Mouse (Mus musculus): ENCODE data around the gene Acnat1.
"Not testable (repeated sequence)": the region's sequence is repeated elsewhere in the genome, so short reads cannot be mapped to it uniquely, and the experiment has no call there.

The Acnat1 gene

GRCm38 (mm10) chr4:49473435-49474100 lies at the start of gene Acnat1:
TSS of gene Acnat1 (minus strand) at chr4:49473912.
- no peak for DNase-seq (ENCODE audit: low spot score)

DNA sequence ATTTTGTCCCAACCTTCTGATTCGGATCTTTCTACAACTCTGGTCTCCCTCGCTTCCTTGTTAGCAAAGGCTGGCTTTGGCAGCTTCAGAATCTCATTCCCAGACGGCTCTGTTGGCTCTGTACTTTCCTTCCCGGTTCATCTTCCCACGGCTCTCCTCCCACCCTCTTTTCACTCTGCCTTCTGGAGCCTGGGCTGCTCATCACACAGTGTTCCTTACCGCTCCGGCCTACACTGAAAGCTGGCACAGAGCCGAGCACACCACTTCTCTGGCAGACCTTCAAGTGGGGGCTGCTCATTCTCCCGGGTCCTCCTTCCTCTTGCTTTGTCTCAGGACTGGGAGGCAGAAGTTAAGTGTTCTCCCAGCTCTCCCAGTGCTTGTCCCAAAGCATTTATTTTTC lies 48.9 kb upstream of the Acnat1 start:
- no peak for DNase-seq (ENCODE audit: low spot score)

DNA sequence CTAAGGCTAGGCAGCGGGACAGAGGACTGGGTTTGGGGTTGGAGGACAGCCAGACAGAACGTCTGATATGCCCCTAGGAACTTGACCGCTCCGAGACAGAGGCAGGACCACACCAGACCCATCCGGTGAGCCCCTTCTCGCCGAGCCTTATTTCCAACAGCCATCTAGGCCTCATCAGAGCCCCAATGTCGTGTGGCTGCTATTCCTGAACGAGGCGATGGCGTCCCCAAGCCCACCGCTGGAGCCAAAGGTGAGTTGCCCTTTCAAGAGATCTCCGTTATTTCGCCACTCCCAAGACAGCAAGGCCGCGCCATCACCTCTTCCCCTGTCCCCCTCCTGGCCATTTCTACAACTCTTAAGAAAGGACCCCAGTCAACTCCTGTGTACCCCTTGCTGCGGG lies 47.6 kb upstream of the Acnat1 start:
- peak; percentile 53 for DNase-seq (ENCODE audit: low spot score)

GRCm38 (mm10) chr4:49520572-49521340 lies 47.0 kb upstream of the Acnat1 start, which contains the start of the genes Mrpl50 and Zfp189:
TSS of gene Mrpl50 (minus strand) at chr4:49521093.
TSS of gene Zfp189 (plus strand) at chr4:49521176.
- DNase-seq (ENCODE audit: low spot score) = peak; percentile 98

DNA sequence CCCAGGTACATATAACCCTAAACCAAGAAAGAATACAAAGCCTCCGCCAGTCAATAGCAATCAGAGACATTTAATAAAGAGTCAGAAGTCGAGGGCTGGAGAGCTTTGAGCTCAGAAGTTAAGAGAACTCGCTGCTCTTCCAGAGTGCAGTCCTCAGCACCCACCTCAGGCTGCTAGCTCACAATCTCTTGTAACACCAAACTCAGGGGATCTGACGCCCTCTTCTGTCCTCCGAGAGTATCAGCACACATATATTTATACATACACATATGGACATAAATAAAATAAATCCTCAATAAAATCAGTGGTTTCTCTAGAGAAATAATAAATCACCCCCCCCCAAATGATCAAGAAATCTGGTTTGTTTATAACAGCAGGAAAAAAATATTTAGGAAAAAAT lies 45.8 kb upstream of the Acnat1 start:
- peak; percentile 50 for DNase-seq (ENCODE audit: low spot score)

GRCm38 (mm10) chr4:49514441-49514840 lies 40.7 kb upstream of the Acnat1 start:
- DNase-seq (ENCODE audit: low spot score) = no peak

GRCm38 (mm10) chr4:49512636-49513035 lies 38.9 kb upstream of the Acnat1 start:
- DNase-seq (ENCODE audit: low spot score) = peak; percentile 35

- DNase-seq (ENCODE audit: low spot score) = not testable (repeated sequence)
Measured at GRCm38 (mm10) chr4:49510236-49510835, 36.6 kb upstream of the Acnat1 start.

GRCm38 (mm10) chr4:49509183-49509582 lies 35.5 kb upstream of the Acnat1 start:
- DNase-seq (ENCODE audit: low spot score) = no peak

- no peak for DNase-seq (ENCODE audit: low spot score)
Measured at GRCm38 (mm10) chr4:49506386-49506785, 32.7 kb upstream of the Acnat1 start, which contains the start of gene Baat. TSS of gene Baat (minus strand) at chr4:49506557.

DNA sequence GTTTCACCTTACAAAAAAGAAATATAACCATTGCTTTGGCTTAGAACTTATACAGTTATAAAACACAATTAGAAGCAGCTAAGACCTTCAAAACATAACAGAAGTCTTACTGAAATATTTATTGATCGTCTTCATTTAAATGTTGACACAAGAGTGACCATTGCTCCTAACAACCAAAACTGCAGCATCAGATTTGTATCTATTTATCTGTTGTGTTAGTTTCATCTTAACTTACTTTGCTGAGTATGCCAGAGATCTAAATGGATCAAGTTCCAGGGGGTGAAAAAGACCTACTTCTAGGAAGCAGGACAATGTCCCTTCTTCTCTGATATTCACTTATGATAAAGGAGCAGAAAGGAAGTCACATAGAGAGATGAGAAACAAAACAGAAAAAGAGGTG lies 29.9 kb upstream of the Acnat1 start:
- no peak for DNase-seq (ENCODE audit: low spot score)

DNA sequence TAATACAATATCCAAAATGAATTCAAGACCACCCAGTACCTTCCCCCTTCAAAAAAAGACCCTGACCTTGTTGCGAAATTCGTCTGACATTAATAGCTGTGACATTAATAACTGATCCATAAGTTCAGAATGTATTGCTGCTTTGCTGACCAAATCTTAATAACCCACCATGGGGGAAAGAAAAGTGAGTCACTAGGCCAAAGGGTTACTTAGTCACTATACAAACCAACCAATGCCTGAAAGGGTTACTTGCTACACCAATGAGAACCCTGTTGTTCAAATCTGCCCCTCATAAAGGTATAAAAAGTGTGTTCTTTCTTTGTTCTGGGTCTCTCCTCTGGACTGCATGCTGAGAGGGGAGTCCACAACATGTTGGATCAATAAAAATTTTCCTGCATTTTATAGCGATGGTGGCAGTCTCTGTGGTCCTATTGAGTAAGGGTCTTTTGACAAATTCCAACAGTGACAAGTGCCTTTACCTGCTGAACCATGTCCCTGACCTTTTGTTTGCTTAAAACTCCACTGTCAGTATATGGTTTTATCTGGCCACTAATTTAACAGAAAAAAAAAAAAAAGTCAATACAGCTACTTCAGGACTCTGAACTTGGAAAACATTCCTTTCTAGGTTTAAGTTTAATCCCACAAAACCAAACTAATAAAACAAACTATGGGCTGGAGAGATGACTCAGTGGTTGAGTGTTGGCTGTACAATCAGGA lies 12.4 kb upstream of the Acnat1 start:
- not testable (repeated sequence) for DNase-seq (ENCODE audit: low spot score)

GRCm38 (mm10) chr4:49485442-49485841 lies 11.7 kb upstream of the Acnat1 start:
- no peak for DNase-seq (ENCODE audit: low spot score)

DNA sequence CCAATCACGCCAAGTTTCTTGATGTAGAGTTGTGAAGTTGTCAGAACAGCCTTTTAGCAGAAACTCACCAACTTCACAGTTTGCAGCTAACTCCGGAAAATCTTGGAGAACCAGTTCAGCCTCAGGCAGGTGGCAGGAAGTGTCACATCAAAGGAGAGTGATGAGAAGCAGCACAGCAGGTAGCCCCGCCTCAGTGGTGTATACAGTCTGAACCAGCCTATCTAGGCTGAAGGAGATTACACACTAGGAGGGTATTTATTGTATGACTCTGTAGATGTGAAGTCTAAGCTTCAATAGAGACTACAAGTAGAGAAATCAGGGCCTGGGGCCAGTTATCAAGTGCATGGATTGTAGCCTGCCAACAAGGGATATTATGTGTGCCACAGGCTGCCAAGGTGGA lies 7.2 kb upstream of the Acnat1 start:
- DNase-seq (ENCODE audit: low spot score) = peak; percentile 22

- peak; percentile 23 for DNase-seq (ENCODE audit: low spot score)
Measured at GRCm38 (mm10) chr4:49480104-49480760, 6.5 kb upstream of the Acnat1 start.

DNA sequence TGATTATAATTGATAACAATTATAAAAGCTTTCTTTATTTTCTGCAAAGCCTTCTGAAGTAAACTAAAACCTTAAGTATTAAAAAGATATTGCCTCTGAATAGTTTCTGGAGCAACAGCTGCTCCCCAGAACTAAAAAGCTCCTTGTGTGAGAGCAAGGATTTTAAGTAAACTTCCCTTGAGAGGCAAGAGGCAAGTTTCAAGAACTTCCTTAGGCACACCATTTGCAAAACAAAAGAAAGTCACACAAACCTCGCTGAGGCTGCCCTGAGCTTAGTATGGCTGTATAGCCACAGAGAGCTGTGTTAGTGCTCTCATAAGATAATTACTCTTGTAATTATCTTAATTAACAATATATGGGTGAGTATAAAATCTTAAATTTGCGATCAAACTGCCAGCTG lies 5.3 kb upstream of the Acnat1 start:
- DNase-seq (ENCODE audit: low spot score) = not testable (repeated sequence)

GRCm38 (mm10) chr4:49478118-49478877 lies 4.6 kb upstream of the Acnat1 start:
- DNase-seq (ENCODE audit: low spot score) = peak; percentile 54

GRCm38 (mm10) chr4:49474583-49474982 lies 871 bp upstream of the Acnat1 start:
- no peak for DNase-seq (ENCODE audit: low spot score)

DNA sequence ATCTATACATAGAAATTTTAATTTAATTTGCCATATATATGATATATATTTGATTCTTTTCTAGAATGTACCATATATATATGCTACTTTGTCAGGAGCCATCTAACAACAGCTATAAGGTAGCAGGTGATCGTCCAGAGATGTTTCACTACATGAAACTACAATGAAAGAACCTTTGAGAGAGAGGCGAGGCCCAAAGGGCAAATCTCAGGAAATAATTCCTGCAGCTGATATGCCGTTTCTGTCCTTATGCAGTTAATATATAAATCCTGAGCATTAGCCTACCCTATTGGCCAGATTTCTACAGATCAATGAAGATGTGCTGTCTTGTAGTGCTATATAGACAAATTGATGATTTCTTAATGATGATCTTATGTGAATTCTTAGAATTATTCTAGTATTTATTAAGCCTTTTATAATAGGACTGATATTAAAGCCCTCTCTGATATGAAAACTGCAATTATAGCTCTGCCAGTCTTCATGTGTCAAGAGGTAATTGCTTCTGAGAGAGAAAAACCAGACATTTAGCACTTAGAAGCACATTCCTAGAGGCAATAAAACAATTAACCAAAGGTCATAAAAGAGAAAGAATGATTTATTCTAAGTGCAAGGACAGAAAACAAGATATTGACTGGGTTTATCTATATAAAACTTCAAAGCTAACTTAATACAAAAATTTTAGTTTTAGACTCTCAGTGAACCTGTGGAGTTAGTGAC lies 4.1 kb downstream of the Acnat1 start:
- no peak for DNase-seq (ENCODE audit: low spot score)

- DNase-seq (ENCODE audit: low spot score) = no peak
Measured at GRCm38 (mm10) chr4:49467360-49467759, 6.4 kb downstream of the Acnat1 start.
